Comparison of ENCODE assay signal across 12 mouse cellular contexts in genomic region chr2:102815289-102815809, GRCm38 (mm10).
A peak's percentile ranks its signal among the peaks of the same experiment; 100 is the strongest.
DNase-seq lines count a peak whose midpoint lies in the region; ATAC-seq and TF ChIP-seq lines count a peak whose summit lies in the region.
"Had no signal": no experiment of that assay in that cellular context is flagged by ENCODE, and none has a peak within 500 bp of the region (broad histone marks: within the 10 kb centered on the region; RNA-seq: fewer than 3 reads in every experiment).

No protein-coding gene starts in this region.

- no peak for TF ChIP-seq CTCF in lung, adult 2 months (IDR thresholded peaks at IDR 0.05; ENCODE audit: insufficient read depth, low read length)

- H3K4me1 ChIP-seq in lung, adult 2 months (ENCODE audit: control insufficient read depth, insufficient read depth, low read length), result peaks cover 8% of the 10 kb centered on the region
- H3K4me1 ChIP-seq in hindbrain, embryonic 12.5 days, result peaks cover 4% of the 10 kb centered on the region

- WGBS in lung, adult 2 months, result 42% methylated on average over 6 of the region's 6 CpGs
- WGBS in hindbrain, embryonic 12.5 days, result 79% methylated on average over 6 of the region's 6 CpGs

- peak; percentile 6 to 35 for DNase-seq in lung, adult 18-20 months
- no peak for DNase-seq in lung, adult 2 months
- peak; percentile 65 for DNase-seq in lung, postnatal 25 days (ENCODE audit: low spot score)
- peak; percentile 7 for DNase-seq in yolk sac, embryonic 10.5 days (ENCODE audit: low spot score)
- DNase-seq in testis, postnatal 10 days (ENCODE audit: low spot score), result no peak
- DNase-seq in ovary, postnatal 10 days (ENCODE audit: low spot score), result no peak
- DNase-seq: heart, postnatal 4 days; thymus, adult 18-20 months had no signal

- no peak for TF ChIP-seq POLR2A in lung, adult 2 months (IDR thresholded peaks at IDR 0.05; ENCODE audit: borderline replicate concordance, extremely low read depth, low read depth, low read length)

- H3K9ac ChIP-seq in hindbrain, embryonic 12.5 days, result no peak overlapping the region
- H3K9ac ChIP-seq: embryonic facial prominence, embryonic 13.5 days; midbrain, embryonic 12.5 days had no signal

- no peaks in the 10 kb centered on the region for H3K9me3 ChIP-seq in hindbrain, embryonic 12.5 days (replicated peaks)
- H3K9me3 ChIP-seq: embryonic facial prominence, embryonic 13.5 days; midbrain, embryonic 12.5 days had no signal

- no peak overlapping the region for H3K4me3 ChIP-seq in lung, adult 2 months (replicated peaks; ENCODE audit: extremely low read depth, low read depth, low read length)
- H3K4me3 ChIP-seq in hindbrain, embryonic 12.5 days, result no peak overlapping the region
- H3K4me3 ChIP-seq: embryonic facial prominence, embryonic 13.5 days; midbrain, embryonic 12.5 days had no signal

- no peak overlapping the region for H3K27ac ChIP-seq in hindbrain, embryonic 12.5 days
- H3K27ac ChIP-seq: embryonic facial prominence, embryonic 13.5 days; midbrain, embryonic 12.5 days had no signal

- H3K36me3 ChIP-seq in hindbrain, embryonic 12.5 days, result no peaks in the 10 kb centered on the region
- H3K36me3 ChIP-seq: embryonic facial prominence, embryonic 13.5 days; midbrain, embryonic 12.5 days had no signal

- ATAC-seq in hematopoietic stem cell, adult 5-6 weeks (replicated peaks in 1 of 2; ENCODE audit: insufficient read depth in 1 of 2, low FRiP score in 2 of 2, low TSS enrichment in 1 of 2, low read depth in 1 of 2, poor library complexity in 2 of 2, severe bottlenecking in 2 of 2), result peak; percentile 85 to 87
- no peak for ATAC-seq in hindbrain, embryonic 12.5 days (ENCODE audit: low FRiP score)

- no peaks in the 10 kb centered on the region for H3K27me3 ChIP-seq in hindbrain, embryonic 12.5 days
- H3K27me3 ChIP-seq: embryonic facial prominence, embryonic 13.5 days; midbrain, embryonic 12.5 days had no signal

- H3K4me2 ChIP-seq in hindbrain, embryonic 12.5 days (replicated peaks), result no peak overlapping the region
- H3K4me2 ChIP-seq: embryonic facial prominence, embryonic 13.5 days; midbrain, embryonic 12.5 days had no signal

Comparison
In these comparisons a context has a peak if more than half of its experiments do, and no peak if none do; other contexts are left out.
1. DNase-seq: peak in lung, adult 18-20 months (2 of 2), lung, postnatal 25 days (single experiment) and yolk sac, embryonic 10.5 days (single experiment); none in lung, adult 2 months (single experiment), testis, postnatal 10 days (single experiment) and ovary, postnatal 10 days (single experiment).